Mouse (Mus musculus): ENCODE data around the gene Mageb5.
"Not testable (repeated sequence)": the region's sequence is repeated elsewhere in the genome, so short reads cannot be mapped to it uniquely, and the experiment has no call there.

The Mageb5 gene

DNA sequence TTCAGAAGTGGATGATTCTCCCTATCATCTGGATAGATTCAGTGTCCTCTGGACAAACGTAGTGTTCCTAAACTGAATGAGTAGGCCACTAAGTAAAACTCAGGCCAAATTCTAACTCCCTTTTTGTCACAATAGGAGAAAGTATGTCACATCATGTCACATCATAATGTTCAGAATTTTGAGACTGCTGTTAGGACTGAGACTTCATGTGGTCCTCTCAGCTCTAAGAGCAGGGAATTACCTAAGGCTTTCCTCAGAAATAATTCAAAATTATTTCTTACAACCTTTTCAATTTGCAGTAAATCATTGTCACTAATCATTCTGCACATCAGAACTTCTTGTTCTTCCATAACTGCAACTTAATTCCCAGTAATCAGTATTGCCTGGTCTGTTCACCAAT is at the start of gene Mageb5:
Gene Mageb5, minus strand, starts transcription at position 101 of the 400 bp plus-strand sequence.
- DNase-seq (ENCODE audit: low spot score in 2 of 2), result not testable (repeated sequence)

DNA sequence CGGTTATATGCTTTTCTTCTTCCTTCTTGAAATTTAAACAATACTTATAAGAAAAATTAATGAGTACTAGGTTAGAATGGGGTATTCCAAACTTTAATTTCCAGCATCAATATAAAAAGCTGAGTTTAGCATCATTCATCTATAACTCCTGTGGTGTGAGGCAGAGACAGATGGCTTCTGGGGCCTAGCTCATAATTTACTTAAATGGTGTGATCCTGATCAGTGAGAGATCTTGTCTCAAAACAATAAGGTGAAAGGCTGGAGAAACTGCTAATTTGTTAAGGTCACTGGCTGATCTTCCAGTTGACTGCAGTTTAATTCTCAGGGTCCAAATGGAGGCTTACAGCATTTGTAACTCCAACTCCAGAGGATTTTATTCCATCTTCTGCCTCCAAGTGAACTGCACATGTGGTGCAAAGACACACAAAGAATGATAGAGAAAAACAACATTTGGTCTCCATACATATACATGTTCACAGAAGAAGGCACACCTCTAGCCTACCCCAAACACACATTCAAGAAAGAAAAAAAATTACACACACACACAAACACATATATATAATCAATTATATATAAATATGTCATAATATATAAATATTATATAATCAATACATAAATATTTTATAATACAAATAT is 23.1 kb downstream of the Mageb5 start:
- DNase-seq (ENCODE audit: low spot score in 2 of 2), result not testable (repeated sequence)

Measured in urinary bladder, postnatal 4 days (tissue).